Mouse (Mus musculus): Measurements from ENCODE around the gene Celf2.

The Celf2 gene

GRCm38 (mm10) chr2:7073730-7074129, 435.6 kb downstream of the Celf2 start:
- no peak for DNase-seq

DNA sequence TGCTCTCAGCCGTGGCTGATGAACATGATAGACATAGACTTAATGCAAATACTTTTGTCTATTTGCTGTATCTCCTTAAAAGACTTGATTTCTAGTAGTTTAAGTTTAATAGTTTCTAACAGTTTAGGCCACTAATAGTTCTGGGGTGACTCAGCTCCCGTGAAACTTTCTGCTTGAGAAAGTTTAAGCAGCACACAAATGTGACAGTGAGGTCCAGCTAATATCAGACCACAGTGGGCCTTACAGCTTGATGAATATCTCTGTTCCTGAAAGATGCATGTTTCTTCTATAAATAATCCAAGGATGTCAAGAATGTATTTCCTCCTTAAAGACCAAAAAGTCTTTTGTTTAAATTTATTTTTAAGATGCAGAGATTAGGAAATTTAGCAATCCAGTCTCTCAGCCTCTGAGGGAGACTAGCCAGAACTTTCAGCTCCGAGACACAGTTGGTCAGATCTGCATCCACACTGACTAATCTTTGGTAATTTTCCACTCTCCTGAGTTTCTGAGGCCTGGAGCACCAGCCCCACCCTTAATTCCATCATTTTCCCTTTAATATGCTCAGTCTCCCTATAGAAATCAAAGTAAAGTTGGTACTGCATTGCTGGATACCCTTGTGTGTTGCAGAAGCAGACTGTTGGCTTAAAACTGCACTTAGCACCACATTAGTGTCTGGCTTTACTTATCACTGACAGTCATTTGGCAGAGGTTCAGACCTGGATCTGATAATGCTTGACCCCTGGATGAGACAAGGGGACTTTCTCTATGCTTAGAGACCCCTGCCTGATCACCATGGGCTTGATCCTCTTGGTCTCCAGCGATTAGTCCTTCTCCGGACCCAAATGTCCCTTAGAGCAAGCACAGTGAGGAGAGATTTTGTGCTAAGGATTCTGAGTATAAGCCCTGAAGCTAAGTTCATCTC, 436.8 kb downstream of the Celf2 start:
- no peak for DNase-seq

DNA sequence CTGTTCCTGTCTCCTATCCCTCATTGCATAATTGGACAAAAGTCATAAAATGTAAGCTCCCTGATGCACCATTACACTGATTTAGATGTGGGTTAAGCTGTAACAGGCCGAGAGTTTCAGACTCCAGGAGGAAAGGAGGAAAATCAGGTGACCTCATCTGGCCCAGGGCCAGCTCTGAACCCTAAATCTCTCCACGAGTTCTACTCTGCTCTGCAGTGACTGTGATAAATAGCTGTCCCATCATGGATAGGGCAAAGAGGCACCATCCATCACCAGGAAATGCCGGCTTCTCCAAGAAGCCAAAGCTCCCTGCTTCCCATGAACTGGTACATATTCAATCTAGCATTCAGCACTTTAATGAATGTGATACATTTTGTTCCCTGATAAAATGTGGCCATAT, 439.9 kb downstream of the Celf2 start:
- no peak for DNase-seq

GRCm38 (mm10) chr2:7068281-7068680, 441.1 kb downstream of the Celf2 start:
- no peak for DNase-seq

DNA sequence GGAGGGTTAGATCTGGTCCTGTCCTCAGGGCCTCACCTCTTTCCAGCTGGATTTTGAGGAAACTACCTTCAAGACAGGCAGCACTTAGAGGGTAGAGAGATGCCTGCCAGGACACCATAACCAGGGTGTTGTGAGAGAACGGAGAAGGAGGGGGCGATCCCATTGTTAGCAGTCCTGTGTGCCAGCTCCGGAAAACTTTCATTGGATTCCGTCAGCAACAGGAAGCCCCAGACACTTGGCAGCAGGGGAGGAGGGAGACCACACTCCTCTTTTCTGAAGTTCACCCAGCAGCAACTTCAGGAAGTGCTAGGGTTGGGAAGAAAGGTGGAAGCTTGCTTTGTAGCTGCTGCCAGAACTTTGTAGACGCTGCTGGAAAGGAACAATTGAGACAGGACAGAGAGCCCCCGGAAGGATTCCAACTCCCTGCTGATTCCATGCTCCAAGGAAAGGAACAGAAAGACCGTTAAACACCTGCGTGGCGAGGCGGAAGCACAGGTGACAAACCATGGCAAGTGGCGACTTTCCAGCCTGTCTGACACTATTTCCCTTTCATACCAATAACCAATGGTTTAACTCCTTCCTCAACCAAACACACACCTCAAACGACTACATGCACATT, 445.7 kb downstream of the Celf2 start:
- DNase-seq = no peak

DNA sequence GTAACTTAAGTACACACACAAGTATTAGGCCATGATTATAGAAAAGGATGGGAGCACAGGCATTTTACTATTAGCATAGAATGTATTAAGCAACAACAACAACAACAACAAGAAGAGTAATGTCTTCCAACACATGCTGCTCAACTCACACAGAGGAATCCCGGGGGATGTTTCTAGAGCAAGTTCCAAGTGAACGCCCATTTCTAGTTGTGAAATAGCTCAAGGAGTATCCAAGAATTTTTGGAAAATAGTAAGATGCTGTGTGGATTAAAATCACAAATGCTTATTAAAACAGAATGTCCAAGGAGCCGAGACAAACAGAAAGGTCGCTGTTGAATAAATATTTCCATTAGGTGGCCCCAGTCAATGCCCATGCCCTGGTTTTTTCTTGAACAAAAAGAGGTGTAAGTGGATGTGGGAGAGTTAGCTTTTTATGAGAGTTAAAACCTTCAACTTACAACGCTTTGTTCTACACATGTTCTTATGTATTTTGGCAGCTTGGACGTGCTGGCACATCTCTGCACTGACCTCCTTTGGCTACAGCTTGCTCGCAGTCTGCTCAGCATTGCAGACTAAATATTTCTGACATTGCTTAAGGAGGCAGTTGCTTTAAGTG, 448.8 kb downstream of the Celf2 start:
- no peak for DNase-seq

DNA sequence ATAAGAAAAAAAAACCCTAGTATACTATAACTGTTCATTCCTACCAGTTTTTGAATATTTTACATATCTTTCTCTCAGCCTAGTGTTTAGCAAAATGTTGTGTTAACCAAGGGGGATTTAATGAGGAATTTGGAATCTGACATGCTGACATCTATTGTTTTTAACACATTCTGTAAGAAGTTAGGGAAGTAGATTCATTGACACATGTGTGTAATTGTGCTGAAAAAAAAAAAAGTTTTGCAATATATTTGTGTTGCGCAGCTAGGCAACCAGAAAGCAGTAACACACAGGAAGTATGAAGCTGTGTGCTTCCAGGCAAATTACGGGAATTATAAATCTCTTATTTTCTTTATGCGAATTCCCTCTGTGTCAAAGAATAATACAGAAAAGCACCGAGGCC, 453.0 kb downstream of the Celf2 start:
- no peak for DNase-seq

DNA sequence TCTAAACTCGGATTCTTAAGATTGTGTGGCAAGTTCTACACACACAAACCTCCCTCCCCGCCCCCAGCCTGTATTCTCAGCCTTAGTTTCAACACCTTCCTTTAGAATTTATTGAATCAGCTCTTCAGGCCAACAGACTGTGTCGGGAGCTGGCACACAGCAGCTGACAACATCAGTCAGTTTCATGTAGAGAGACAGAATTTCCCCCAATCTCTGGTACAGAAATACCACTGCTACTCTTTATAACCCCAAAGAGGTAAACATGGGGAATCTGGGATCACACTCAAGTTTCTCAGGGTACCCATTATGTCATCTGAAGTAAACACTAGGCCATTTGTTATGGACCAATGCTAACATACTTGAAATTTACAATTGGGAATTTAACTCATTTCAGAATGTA, 453.4 kb downstream of the Celf2 start:
- no peak for DNase-seq

- DNase-seq = no peak
Measured at GRCm38 (mm10) chr2:7051090-7051489, 458.3 kb downstream of the Celf2 start.

DNA sequence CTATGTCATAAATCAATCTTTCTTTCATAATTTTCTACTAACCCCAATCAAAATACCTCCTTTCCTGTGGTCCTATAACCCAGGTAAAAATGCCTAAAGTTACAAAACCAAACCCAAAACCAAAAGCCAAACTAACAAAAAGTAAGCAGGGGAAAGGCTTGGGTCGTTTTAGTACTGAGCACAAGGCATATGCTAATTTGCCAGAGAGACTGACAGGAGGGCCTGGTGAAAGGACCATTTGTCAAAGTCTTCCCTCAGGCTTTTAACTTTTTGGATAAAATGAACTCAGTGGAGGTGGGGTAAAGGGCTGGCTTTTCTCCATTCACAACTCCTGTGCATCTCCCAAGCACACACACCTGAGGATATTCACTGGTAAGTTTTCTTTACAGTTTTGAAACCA, 463.2 kb downstream of the Celf2 start:
- no peak for DNase-seq

GRCm38 (mm10) chr2:7045531-7045930, 463.8 kb downstream of the Celf2 start:
- no peak for DNase-seq

DNA sequence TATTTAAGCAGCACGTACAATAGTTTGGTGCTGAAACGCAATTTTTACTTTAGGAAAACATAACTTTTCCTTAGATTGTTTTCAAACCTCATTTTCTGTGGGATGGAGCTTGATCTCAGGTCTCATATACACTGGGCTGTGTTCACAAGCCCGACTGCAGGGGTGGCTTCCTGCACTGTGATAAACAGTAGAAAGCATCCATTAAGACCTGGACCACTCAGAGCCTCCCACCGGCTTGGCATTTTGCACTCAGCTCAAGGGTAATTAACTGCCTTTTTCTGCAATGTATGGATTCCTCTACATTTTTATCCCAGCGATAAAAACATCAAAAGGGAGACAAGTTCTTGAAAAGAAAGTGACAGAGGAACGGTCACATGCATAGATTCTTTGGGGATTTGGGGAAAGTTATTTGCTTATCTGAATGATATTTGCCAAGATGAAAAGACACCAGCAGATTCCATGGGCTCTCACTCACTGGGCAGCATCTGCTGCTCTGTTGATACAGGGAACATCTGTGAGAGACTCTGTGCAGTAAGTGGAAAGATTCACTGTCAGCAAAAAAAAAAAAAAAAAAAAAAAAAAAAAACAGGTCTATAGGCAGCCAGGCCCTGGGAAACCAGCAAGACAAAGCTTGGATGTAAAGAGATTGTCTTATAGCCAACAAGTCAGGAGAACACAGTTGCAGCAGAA, 465.4 kb downstream of the Celf2 start:
- no peak for DNase-seq

GRCm38 (mm10) chr2:7040940-7041339, 468.4 kb downstream of the Celf2 start:
- no peak for DNase-seq

DNA sequence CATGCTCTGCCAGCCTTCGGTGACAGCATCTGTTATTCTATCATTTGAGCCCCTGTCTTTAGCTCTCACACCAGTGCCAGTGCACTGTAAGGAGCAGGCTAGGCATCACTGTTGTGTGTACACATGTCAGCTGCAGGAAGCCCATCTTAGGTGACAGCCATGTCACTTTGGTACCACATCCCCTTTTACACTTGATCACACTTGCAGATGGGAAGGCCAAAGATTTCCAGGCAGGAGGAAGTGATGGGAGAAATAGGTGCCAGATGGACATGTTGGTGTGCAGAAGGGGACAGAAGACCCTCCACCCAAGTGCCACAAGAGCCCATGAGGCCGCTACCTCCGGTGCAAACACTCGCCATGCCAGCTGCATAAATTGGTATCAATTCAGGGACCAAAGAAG, 470.4 kb downstream of the Celf2 start:
- no peak for DNase-seq

DNA sequence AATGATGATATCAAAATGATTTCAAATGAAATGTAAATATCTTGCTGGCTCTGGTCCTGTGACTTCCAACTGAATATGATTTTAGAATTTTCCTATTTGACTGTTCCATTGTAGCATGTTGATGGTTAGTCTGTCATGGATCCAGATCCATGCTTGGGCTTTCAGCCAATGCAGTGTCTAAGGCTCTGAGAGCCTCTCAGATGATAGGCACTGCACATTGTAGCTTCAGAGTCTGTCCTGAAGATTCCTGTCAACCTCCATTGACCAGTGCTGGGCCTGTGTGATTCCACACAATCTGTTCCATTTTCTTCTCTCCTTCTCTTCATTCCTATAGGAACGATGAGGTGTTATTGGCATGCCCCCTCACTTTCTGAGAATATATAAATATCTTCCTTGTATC, 478.0 kb downstream of the Celf2 start:
- DNase-seq = no peak

GRCm38 (mm10) chr2:7026737-7027136, 482.6 kb downstream of the Celf2 start:
- no peak for DNase-seq

DNA sequence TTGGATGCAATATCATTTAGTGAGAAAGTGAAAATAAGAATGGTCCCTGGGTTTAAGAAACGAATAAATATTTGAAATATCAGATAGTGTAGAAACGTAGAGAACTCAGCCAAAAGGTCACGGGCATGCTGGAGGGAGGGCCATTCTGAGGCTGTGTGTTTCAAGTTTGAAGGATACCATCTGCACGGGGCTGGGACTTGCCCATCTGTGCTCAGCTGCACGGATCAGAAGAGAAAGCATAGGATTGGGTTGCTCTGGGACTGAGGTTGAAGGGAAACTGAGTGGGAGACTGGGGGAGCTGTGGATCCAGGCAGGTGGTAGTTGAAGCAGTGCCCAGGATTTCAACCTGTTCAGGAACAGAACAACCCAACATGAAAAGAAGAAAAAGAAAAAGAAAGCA, 483.8 kb downstream of the Celf2 start:
- DNase-seq = no peak

GRCm38 (mm10) chr2:7022184-7022583, 487.2 kb downstream of the Celf2 start:
- DNase-seq = no peak

DNA sequence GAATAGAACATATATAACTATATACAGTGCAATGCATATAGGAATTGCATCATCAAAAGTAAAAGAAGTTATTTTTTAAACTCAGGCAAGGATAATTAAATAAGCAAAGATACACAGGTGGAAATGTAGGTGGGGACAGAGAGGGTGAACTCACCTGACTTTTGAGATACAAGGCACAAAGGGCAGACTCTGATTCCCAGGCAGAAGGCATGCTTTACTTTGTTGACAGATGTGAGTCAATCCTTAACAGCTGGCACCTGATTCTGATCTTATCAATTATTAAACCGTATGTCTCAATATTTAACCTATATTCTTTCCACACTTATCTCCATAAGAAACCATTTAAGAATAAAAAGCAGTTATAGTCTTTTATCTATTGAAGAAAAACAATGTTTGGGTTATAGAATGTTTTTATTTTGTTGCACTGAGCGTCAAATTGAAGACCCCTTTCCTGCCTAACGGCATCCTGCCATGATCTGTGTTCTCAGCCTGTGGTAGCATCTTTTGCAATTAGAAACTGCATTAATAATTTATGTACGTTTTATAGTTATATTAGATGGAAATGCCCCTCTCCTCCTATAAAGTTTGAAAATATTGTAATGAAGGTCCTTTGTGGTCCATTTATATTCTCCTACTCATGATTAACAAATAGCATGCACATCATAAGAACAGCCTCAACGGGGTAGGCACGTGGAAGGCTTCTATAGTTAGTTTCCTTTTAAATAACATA, 491.8 kb downstream of the Celf2 start:
- no peak for DNase-seq

- no peak for DNase-seq
Measured at GRCm38 (mm10) chr2:7013126-7013525, 496.2 kb downstream of the Celf2 start.

DNA sequence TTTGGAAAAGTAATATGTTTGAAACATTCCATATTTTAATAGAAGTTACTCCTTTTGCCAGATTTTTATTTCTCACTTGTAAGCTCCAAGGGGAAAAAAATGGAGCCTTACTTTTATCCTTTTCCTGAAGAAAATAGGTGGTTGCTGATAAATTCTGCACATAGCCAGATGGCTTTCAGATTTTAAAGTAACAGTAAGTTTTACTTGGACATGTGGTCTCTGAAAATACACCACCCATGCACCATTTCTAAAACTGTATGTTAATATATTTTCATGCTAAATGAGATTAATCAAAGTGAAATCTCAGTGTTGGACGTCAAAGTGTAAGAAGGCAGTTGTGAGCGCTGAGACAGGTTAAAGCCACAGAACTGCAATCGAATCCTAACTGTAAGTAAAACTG, 502.5 kb downstream of the Celf2 start:
- no peak for DNase-seq

DNA sequence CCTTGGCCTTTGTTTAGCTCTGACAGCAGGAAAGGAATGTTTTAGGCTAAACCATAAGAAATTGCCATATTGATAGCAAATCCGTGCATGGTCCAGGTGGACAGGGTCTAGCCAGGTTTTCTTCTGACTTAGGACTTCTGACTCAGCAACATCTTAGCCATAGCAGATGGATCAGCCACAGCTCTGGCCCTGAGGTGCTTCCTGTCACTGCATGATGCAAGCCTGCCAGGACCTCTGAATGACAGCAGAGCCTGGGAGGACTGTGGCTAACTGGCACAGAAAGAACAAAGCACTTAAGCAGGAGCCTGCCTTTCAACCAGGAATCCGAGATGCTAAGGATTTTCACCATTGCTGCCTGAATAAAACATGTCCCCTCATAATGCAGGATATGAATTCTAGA, 507.4 kb downstream of the Celf2 start:
- no peak for DNase-seq

DNA sequence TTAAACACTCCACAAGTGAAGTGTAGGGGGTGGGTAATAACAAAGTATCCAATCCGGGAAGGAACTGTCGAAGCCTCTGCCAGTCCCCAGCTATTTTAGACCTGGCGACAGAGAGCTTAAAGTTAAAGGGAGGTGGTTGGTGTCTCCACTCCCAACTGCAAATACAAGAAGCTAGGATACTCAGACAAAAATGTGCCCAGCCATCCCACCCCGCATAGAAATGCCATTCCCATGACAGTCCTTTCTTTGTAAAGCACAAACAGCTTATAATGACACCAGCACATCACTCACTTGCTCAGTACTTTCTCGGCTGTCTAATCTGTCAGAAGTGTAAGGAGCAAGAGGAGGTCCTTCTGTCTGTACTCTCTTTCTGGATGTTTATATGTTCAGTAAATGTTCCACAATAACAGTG, 518.3 kb downstream of the Celf2 start:
- DNase-seq = no peak
